Mouse (Mus musculus) splenic B cell, adult 2 months (primary cell): ENCODE data around the gene Nfia.

Source experiments
- DNase-seq: peaks from one replicate; pipeline ENCODE4 v3.0.0-alpha.2; 2011; ENCODE audit warnings: low read depth, low spot score
- H3K27me3 ChIP-seq: 2 replicates; pipeline ENCODE4 v1.6.1; 2012; ENCODE audit warnings: mild to moderate bottlenecking, low read length, moderate library complexity, mixed read lengths; ENCODE audit not compliant: control insufficient read depth, poor library complexity, insufficient read depth, severe bottlenecking
- H3K36me3 ChIP-seq: 2 replicates; pipeline ENCODE4 v1.6.1; 2012; ENCODE audit warnings: mild to moderate bottlenecking, low read length, moderate library complexity, mixed read lengths; ENCODE audit not compliant: control insufficient read depth, poor library complexity, insufficient read depth, severe bottlenecking

Gene Nfia

DNA sequence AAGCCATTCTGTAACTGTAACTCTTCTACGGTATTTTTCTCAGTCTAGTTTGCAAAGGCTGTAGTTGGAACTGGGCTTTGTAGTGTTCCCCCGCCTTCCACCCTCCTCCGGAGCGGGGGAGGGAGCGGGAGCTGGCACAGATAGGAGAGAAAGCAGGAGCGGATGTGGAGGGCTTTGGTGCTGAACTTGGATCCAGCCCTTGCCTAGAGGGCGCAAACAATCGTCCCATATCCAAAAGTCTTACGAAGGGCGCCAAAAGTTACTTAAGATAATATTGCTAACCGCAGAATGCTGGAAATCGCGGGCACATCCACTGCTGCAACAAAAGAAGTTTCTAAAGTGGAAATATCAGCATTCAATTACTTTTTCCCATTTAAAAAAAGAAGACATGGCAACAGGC, 2.5 kb downstream of the Nfia start:
- peak; percentile 12 for DNase-seq
- Histone ChIP-seq H3K27me3 (peaks cover 7% of the 10 kb centered on the region; the same call in 1 of the 2 replicates), H3K36me3 (no peaks in the 10 kb centered on the region; the same call in 1 of the 2 replicates)

DNA sequence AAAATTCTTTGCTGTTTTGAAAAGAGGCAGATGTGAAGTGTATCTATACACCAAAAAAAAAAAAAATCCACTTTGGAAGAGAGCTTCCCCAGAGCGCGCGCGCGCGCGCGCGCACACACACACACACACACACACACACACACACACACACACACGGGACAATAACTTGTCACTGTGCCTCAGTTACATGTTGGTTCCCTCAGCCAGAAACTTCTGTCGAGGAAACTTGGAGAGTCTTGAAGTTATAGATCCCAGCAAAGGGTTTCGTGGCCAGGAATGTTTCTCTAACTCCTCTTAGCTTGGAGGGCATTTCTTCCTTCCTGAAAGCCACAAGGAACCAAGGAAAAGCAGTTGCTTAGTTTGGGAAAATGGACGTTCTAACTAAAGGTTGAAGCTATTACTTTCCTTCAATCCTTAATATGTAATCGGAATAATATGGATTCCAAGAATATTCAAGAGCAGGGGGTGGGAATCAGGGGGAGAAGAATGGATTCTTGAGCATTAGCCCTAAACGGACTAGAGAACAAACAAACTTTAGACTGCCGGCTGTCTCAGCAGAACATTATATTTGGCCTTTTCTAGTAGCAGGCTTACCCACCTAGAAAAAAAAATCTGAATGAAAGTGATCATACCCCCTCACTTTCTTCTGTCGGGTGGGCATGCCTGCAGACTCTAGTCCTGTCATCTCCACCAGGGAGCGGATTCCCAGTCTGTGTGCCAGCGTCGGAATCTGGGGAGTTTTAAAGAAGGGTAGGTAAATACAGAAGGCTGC, 3.1 kb downstream of the Nfia start:
- no peaks in the 10 kb centered on the region; the same call in 1 of the 2 replicates for H3K36me3 ChIP-seq
- peaks cover 7% of the 10 kb centered on the region; the same call in 1 of the 2 replicates for H3K27me3 ChIP-seq
- no peak for DNase-seq

DNA sequence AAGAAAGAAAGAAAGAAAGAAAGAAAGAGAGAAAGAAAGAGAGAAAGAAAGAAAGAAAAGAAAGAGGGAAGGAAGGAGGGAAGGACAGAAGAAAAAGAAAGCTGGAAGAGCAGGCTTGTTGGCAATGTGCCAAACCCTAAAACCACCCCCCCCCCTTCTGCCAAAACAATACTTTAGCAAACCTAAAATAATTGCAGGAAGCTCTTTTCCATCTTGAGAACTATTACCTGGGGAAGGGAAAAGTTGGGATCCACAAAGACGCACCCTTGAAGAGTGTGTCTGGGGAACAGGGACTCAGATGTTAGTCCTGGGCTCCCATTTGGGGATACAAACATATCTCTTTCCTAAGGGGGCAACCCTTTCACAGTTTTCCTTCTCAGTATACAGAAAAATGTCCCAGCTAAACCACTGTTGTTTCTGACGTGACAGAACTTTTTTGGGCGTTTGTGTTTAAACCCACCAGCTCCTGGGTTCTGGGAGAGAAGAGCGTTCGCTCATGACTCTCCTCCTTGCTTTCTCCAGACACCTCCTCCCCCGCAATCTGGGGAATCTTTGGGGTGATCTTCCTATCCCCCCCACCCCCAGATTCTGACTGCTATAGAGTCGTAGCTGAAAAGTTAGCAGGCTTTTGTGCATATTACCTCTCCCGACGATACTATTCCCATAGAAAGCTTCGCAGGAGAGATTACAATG, 4.0 kb downstream of the Nfia start:
- Histone ChIP-seq H3K27me3 (peaks cover 7% of the 10 kb centered on the region; the same call in 1 of the 2 replicates), H3K36me3 (no peaks in the 10 kb centered on the region; the same call in 1 of the 2 replicates)
- no peak for DNase-seq

DNA sequence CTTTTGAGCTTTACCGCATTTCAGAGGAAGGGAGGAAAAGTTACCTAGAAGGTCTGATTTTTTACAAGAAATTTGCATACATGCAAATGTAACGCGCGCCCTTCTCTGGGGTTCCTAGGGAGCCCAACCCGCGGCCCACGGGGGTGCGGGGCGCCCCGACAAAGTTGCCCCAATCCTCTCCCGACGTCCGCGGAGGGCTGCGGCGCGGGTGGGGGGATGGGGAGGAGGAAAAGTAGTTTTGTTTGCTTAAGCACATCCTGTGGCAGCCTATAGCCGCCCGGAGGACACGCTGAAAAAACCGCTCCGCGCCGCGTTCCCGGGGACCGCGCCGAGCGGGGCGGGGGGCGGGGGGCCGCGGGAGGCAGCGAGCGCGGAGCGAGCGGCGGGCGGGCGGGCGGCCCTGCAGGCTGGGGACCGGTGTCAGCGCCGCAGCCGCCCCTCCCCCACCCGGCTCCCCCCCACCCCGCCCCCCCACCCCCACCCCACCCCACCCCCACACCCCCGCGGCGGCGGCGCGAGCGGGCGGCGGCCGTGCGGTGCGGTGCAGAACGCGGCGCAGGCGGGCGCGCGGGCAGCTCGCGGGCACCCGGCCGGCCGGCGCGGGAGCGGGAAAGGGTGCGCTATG, 4.7 kb downstream of the Nfia start:
- DNase-seq: peak; percentile 45
- Histone ChIP-seq H3K36me3 (no peaks in the 10 kb centered on the region; the same call in 1 of the 2 replicates), H3K27me3 (peaks cover 7% of the 10 kb centered on the region; the same call in 1 of the 2 replicates)

DNA sequence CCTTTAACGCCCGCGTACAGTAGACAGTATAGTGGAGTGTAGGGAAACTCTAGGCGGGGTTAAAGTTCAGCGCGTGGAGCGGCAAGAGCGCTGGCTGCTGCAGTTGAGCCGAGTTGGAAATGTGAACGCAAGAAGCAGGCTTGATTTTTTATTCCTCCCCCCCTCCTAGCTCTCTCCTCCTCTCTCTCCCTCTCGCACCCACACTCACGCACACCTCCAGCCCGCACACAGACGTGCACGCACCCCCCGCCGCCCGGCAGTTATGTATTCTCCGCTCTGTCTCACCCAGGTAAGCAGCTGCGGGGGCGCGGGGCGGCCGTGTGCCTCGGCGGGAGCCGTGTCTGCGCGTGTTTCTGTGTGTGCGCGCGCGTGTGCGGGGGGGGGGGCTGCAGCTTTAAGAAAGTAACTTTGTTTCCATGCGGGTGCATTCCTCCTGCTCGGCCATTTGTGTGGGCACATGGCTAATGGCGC, 5.2 kb downstream of the Nfia start, which contains the start of gene E130114P18Rik:
E130114P18Rik (minus strand) TSS at position 373 of the 471 bp plus-strand sequence.
- peak; percentile 44 for DNase-seq
- H3K27me3 ChIP-seq: peaks cover 7% of the 10 kb centered on the region; the same call in 1 of the 2 replicates
- H3K36me3 ChIP-seq: no peaks in the 10 kb centered on the region; the same call in 1 of the 2 replicates

DNA sequence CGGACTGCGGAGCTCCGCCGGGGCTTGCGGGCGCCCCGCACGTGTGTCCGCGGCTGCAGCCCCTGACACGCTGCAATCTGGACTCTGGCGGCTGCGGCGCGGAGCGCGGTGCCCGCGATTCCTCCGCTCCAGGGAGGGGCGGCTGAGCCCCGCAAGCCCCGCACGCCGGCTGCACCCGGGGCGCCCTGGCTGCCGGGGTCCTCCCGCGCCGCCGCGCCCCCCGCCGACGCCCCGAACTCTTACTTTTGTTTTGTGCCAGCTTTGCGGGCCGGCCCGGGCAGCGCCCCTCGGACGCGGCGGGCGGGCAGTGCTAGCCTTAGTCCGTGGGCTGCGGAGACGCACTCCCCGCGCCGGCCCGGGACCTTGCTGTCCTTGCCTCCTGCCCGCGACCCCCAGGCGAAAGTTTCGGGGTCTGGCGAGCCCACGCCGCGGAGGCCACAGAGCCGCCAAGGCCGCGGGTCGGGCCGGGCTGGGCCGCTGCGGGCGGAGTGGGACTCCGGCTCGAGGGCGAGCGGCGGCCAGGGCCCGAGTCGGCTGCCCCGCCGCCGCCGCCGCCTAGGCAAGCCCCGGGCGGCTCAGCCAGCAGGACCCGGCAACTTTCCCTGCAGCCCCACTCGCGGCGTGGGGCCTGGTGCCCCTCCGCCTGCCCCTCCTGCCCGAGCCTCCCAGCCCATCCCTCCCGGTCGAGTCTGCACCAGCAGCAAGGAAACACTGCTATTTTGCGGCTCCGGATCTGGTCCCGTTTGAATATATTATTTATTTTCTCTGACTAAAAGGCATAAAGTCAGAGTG, 5.9 kb downstream of the Nfia start:
- peak; percentile 26 for DNase-seq
- no peaks in the 10 kb centered on the region; the same call in 1 of the 2 replicates for H3K36me3 ChIP-seq
- H3K27me3 ChIP-seq: peaks cover 7% of the 10 kb centered on the region; the same call in 1 of the 2 replicates

DNA sequence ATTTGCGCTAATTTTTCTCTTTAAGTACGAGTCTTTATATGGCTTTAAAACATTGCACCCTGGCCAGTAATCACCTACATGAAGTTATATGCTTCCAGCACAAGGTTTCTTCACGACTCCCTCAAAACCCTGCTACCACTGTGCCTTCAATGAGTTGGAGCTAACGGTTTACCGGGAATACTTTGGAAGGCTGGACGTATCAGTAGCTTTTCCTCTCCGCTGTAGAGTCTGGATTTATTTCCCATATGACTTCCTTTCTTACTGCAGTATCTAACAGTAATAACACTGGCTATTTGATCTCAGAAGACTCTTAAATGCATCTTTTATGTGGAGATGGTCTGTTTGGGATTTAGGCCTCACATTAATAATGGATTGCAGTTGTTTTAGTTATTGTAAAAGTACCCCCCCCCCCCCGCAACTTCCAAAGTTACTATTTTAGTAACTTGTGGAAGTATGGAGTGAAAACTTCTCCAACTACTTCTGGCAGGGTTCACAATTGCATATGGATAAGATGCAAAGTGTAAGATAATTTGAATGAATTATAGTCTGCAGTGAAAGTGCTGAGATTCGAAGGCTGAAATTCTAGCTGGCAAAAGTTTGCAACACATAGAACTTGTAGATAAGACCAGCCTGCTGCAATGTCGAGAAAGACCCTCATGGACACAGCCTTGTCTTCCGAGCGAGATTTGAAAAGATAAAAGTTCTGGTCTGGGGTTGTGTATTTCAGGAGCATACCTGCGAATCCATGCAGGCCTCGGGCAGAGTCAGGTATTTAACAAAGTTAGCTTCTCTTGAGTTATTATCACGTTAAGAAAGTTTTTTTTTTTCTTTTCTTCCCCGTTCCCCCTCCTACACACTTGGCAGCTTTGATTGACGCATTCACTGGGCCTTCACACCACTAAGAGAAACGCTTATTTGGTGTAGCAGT, 6.7 kb downstream of the Nfia start:
- peaks cover 7% of the 10 kb centered on the region; the same call in 1 of the 2 replicates for H3K27me3 ChIP-seq
- no peak for DNase-seq
- H3K36me3 ChIP-seq: no peaks in the 10 kb centered on the region; the same call in 1 of the 2 replicates

DNA sequence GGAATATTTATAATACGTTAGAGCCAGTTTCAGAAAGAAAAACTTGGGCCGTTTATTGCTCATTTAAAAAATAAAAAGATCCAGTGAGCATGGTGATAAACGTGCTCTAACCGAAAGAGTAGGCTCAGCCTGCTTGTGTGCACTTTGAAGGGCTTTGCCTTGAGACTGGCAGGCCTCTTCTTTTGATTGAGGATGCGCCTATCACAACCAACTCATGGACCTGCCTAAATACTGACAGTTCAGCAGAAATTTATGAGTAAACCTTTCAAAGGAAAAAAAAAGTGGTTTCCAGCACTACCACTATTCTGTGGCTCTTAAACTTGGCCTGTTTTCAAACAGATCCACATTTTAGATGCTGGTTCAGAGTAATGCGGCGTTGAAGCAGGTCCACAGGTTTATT, 7.5 kb downstream of the Nfia start:
- H3K27me3 ChIP-seq: peaks cover 7% of the 10 kb centered on the region; the same call in 1 of the 2 replicates
- no peak for DNase-seq
- H3K36me3 ChIP-seq: no peaks in the 10 kb centered on the region; the same call in 1 of the 2 replicates

DNA sequence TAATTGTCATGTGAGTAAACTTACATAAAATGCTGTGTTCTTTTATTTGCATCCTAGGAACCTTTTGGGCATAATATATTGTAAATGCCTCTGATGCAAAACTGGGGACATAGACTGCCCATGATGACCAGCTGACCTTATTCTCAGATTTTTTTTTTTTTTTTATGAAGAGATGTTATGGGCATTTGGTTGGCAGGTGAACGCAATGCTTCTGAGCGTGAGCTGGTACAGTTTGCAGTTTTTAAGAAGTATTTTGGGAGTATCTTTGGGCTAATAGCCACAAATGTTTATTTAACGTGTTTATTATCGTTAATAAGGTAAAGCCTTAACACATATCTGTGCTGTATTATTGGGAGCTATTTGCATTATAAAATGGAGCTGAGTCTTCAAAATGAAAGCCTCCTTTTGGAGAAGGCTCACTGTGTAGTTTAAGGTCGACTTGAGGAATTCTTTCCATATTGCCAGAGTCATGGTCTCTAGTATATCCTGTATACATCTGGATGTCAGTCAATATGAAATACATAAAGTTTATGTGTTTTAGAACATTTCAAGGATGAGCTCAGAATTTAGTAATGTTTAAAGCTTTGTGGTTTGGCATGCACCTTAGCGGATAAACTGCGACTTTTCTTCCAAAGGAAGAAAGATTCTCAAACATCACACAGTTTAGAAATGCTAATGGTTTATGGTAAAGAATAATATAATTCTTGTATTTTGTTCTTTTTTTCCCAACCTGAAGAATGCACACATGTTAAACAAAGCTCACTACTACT, 8.3 kb downstream of the Nfia start:
- no peaks in the 10 kb centered on the region; the same call in 1 of the 2 replicates for H3K36me3 ChIP-seq
- peaks cover 7% of the 10 kb centered on the region; the same call in 1 of the 2 replicates for H3K27me3 ChIP-seq
- DNase-seq: no peak

DNA sequence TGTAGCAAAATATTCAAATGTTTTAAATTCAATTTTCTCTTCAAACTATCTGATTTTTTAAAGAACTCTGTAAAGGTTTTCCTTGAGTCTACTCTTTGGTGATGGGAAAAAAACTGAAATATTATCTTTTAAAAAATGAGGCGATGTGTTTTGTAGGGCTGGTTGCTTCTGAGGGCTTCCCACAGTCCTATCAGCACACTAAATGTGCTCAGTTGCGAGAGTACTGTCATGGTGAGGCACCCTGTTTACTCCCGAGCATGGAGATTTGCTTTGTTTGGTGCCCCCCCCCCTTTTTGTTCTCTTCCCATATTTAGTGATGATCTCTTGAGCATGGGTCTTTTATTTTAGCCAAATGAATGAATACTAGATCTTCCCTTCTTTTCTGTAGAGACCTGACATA, 9.5 kb downstream of the Nfia start:
- DNase-seq: no peak
- H3K36me3 ChIP-seq: no peaks in the 10 kb centered on the region; the same call in 1 of the 2 replicates
- peaks cover 4% of the 10 kb centered on the region; the same call in 1 of the 2 replicates for H3K27me3 ChIP-seq

DNA sequence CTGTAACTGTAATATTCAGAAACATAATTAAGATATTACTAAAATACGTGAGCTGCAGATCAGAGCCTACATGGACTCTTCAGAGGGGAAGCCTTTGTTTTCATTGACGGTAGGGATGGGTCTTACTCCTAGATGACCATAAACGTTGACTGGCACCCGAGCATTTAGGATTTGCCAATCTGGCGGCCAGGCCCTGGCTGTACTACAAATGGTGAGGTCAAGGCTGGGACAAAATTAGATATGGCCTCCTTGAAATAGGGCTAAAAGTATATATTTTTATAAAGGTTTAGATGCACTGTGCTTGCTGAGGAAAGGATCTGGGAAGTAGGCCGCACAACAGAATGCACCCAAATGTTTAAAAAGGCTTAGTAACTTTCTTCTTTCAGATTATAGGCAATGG, 10.0 kb downstream of the Nfia start:
- Histone ChIP-seq H3K36me3 (no peaks in the 10 kb centered on the region; the same call in 1 of the 2 replicates), H3K27me3 (peaks cover 2% of the 10 kb centered on the region; the same call in 1 of the 2 replicates)
- DNase-seq: no peak

DNA sequence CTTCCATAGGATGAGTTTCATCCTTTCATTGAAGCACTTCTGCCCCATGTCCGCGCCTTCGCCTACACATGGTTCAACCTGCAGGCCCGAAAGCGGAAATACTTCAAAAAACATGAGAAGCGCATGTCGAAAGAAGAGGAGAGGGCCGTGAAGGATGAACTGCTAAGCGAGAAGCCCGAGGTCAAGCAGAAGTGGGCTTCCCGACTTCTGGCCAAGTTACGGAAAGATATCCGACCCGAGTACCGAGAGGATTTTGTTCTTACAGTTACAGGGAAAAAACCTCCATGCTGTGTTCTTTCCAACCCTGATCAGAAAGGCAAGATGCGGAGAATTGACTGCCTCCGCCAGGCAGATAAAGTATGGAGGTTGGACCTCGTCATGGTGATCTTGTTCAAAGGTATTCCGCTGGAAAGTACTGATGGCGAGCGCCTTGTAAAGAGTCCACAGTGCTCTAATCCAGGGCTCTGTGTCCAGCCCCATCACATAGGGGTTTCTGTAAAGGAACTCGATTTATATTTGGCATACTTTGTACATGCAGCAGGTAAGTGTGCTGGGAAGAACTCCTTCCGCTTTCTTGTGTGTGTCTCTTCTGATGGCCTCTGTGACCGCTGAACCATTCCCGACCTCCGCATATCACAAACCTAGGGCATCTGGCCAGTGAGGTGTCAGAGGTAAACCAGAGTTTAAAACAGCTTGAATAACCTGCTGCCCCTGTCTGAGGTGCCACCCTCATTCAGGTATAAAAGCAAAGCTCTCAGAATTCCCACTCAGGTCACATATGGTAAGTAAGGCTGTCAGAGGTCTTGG, 10.7 kb downstream of the Nfia start:
- H3K27me3 ChIP-seq: no peaks in the 10 kb centered on the region
- H3K36me3 ChIP-seq: no peaks in the 10 kb centered on the region; the same call in 1 of the 2 replicates
- DNase-seq: no peak
